Mouse (Mus musculus) T-helper 1 cell (primary cell): ENCODE results near the gene 4921539E11Rik.

Source experiments
- in situ Hi-C: fragments of 300-600 bp; cut with MboI, MseI; formaldehyde crosslinking; loops from one replicate; pipeline ENCODE4 v1.15.1; 2025; ENCODE audit warnings: high pct_unique_total_duplicates

Gene 4921539E11Rik

GRCm38 (mm10) chr4:103232156-103232555 lies 58.5 kb downstream of the 4921539E11Rik start:
- in situ Hi-C loops = loop anchor here (10.0 kb wide), 1 partner anchor 133 kb away; no protein-coding TSS in a partner anchor

DNA sequence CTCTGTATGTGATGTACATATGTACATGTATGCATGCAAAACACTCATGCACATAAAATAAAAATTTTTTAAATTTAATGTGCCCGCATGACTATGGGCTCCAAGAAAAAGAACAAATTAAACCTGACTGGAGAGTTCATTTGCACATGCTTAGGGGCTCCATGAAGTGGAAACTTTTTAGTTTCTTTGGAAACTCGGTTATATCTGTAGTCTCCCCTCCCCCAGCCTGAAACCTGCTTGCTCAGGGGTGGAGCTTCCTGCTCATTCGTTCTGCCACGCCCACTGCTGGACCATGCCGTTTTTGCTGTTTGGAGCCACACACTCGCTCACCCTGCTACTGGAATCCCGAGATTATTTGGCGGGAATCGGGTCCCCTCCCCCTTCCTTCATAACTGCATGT lies 67.8 kb downstream of the 4921539E11Rik start:
- in situ Hi-C loops = loop anchor here (10.0 kb wide), 1 partner anchor 1578 kb away; the partner anchor contains the start of gene Leprot

DNA sequence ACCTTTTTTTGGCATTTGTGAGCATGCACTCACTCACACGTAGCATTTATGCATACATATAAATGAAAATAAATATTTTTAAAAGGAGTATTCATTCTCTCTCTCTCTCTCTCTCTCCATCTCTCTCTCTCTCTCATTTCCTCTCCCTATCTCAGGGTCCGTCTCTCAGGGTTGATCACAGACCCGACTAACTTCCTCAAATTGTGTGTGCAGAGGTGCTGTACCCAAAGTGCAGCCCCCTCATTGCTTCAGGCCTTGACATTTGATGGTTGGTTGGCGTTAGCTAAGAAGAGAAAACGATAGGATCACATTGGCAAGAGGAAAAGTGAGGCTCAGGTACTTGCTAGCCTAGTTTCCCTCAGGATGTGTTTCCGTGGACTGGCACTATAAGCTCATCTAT lies 68.9 kb downstream of the 4921539E11Rik start:
- in situ Hi-C loops = loop anchor here (10.0 kb wide), 1 partner anchor 1577 kb away; the partner anchor contains the start of gene Leprot

DNA sequence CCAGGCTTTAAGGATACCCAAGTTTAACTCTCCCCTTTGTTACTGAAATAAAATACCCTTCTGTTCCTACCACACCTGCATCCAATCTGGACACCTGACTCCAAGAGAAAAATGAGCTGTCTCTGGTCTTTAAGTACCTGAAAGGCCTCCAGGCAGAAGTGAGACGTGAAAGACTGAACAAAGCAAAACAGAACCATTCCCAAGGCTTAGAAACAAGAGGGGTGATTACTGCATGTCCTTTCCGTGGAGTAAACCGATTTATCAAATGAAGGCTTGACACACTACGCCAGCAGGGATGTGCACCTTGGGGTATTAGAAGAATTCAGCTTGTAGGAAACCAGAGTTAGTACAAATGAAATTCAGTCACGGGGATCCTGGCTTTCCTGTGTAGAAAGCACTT lies 71.7 kb downstream of the 4921539E11Rik start:
- in situ Hi-C loops = no loop called here

- in situ Hi-C loops = no loop called here
Observed at GRCm38 (mm10) chr4:103216046-103216445, 74.6 kb downstream of the 4921539E11Rik start.

- in situ Hi-C loops = no loop called here
Observed at GRCm38 (mm10) chr4:103214925-103215820, 75.5 kb downstream of the 4921539E11Rik start, which contains the start of gene Slc35d1. Slc35d1 (minus strand) TSS chr4:103215164.

DNA sequence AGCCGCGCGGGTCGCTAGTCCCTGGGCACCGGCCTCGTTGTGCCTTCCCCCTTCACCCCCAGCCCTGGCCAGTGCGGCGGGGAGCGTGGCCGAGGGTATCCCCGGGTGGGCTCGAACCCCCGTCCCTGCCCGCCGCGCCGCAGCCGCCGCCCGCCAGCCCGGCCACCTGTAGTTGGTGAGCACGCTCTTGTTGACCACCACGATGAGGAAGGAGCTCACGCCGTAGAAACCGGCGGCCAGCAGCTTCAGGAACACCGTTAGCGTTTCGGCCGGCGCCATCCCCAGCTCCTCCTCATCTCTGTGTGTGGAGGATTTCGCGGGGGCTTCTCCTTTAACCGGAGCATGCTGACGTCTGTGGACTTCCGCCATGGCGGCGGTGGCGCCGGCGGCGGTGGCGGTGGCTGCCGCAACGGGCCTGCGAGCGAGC lies 76.2 kb downstream of the 4921539E11Rik start:
- in situ Hi-C loops = no loop called here

DNA sequence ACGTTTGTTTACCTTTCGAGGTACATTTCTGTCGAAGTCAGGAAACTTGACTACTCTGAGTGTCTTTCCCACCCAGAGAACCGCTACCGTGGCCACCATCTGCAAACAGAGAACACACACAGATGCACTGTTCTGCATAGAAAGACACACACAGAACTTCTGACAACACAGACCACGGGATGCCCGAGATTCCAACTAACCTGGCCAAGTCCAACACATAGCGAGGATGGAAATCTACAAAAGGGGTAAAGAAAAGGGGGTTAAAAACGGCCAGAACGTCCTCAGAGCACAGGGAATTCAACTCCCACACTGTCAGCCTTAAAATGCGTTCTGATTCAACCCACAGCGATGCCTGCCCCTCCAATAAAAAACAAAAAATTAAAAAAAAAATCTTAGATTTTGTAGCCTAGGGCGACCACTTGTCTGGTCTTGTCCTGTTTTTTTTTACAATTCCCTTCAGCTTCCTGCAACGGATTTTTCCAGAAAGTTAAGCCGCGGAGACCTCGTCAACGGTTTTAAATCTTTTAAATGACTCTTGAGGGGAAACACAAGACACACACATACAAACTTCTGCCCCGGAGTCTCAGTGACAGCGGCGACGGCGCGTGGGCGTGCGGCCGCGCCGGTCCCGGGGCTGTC lies 76.7 kb downstream of the 4921539E11Rik start:
- in situ Hi-C loops = no loop called here

- in situ Hi-C loops = no loop called here
Observed at GRCm38 (mm10) chr4:103208553-103208952, 82.1 kb downstream of the 4921539E11Rik start.

DNA sequence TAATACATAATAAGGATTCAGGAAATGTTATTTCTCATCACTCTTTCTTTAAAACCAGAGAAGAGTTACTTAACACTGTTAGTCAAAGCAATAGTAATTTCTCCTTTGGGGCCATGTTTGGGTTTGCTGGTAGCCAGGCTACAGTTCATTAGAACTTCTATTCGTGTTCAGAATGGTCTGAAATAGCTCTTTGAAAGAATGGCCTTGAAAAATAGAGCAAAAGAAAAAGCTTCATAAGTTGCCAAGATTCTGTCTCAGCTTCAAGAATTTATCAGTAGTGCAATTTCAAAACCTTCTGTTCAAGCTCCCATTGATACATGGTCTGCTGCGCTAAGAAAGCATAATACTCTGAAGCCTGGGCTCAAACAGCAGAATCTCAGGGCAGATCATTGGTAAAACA lies 87.0 kb downstream of the 4921539E11Rik start:
- in situ Hi-C loops = no loop called here

- in situ Hi-C loops = no loop called here
Observed at GRCm38 (mm10) chr4:103200046-103200445, 90.6 kb downstream of the 4921539E11Rik start.

GRCm38 (mm10) chr4:103199086-103199485 lies 91.6 kb downstream of the 4921539E11Rik start:
- in situ Hi-C loops = loop anchor here (25.0 kb wide), 1 partner anchor 1688 kb away; the partner anchor contains the start of gene C8a

DNA sequence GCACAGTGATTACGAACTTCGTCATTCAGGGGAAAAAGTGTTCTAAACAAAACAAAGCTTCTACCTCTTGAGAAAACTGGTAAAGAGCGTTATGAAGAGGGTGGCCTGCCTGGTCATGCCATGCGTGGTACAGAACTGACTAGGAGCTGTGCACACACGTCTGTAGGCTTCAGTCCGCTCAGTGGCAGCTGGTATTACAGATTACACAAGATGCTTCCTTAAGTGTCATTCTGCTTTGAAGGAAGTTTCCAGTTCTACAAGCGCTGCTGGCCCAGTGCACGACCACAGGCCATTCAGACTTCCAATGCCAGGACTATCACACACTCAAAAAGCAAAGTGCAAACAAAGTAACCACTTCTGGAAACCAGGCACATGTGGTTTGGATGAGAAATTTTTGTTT lies 93.3 kb downstream of the 4921539E11Rik start:
- in situ Hi-C loops = loop anchor here (25.0 kb wide), 1 partner anchor 1690 kb away; the partner anchor contains the start of gene C8a

DNA sequence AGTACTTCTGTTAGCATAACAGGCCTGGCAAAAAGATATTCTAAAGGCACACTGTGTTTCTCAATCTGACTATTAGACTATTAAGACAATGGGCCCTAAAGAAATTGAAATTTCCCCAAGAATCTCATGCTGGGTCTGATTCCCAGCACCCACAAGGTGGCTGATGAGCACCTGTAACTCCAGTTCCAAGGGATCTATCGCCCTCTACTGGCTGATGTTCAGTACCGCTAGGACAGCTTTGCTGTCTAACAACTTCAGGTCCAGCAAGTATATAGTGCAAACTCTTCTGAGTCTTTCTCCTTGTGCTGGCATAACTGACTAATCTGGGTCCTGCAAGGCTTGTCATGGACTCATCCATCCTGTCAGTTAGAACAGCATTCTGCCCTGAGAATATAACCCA lies 98.2 kb downstream of the 4921539E11Rik start:
- in situ Hi-C loops = loop anchor here (25.0 kb wide), 1 partner anchor 1695 kb away; the partner anchor contains the start of gene C8a

DNA sequence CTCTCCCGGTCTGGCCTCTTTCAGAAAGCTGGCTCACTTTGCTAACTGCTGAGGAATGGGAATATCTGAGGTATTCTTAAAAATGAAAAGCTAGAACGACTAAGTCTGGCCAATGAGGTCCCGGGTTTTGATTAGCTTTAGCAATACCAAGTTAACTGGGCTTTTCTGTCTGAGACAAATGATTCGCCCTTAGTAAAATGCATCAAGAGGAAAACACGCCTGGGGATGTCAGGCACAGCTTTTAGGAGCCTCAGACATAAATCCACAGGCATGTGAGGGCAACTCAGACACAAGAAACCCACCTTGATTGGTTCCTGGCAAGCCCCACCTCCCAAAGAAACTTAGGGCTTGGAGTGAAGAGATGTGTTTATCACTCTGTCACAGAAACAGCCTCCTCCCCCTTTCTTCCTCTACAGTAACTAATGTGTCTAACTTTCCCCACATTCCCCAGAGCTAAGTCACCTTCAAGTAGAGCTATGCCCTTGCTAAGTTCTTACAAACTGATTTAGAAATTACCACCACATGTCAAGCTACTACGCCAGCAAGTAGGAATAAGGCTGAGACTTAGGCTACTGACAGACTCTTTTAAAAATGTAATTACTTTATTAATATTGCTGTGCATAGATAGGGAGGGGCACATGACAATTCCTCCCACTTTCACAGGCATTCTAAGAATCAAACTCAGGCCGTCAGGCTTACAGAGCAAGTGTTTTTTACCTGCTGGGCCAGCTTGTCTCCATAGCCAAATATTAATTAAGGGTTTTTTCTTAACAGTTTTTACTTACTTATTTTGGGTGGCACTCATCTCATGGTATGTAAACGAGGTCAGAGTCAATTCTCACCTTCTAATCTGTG lies 101.7 kb downstream of the 4921539E11Rik start:
- in situ Hi-C loops = loop anchor here (25.0 kb wide), 1 partner anchor 1698 kb away; the partner anchor contains the start of gene C8a
